Mouse (Mus musculus): Measurements from ENCODE around the gene Med17. TPM values are rescaled to one million over a fixed set of nuclear protein-coding genes. Genes with fewer than 3 reads are reported as not detected.

Gene Med17
- polyA plus RNA-seq, 1 experiment = 24.6 TPM

- Histone ChIP-seq H3K4me1 (ENCODE audit: control insufficient read depth, insufficient read depth, low read length) (no peaks in the 10 kb centered on the region), H3K4me3 (replicated peaks; ENCODE audit: extremely low read depth, low read depth, low read length) (no peak overlapping the region)
- no peak for TF ChIP-seq CTCF (IDR thresholded peaks at IDR 0.05; ENCODE audit: insufficient read depth, low read length)
- no peak for DNase-seq
- 96% methylated on average over 10 of the region's 10 CpGs for WGBS
Measured at GRCm38 (mm10) chr9:15263487-15263886, 16.2 kb downstream of the Med17 start.

DNA sequence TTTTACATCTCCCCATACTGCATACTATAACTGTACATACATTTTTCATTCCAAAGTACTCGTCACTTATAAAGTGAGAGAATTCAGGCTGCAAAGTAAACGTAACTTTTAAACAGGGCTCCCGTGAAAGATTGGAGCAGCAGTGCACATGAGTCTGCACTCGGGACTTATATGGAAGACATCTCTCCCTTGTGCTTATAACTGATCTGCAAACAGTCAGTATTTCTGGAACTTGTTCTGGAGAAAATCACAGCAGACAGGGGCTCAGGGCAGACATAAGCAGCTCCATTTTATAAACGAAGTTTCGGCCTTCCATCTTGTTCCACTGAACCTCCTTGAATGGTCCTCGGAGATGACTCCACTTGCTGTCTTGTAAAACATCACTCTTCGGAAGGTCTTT lies 17.8 kb downstream of the Med17 start:
- WGBS = 85% methylated on average over 8 of the region's 8 CpGs
- Histone ChIP-seq H3K4me3 (replicated peaks; ENCODE audit: extremely low read depth, low read depth, low read length) (no peak overlapping the region), H3K4me1 (ENCODE audit: control insufficient read depth, insufficient read depth, low read length) (no peaks in the 10 kb centered on the region)
- no peak for DNase-seq
- TF ChIP-seq CTCF (IDR thresholded peaks at IDR 0.05; ENCODE audit: insufficient read depth, low read length) = no peak

GRCm38 (mm10) chr9:15256214-15256613 lies 23.5 kb downstream of the Med17 start:
- WGBS = 79% methylated on average over 3 of the region's 3 CpGs

GRCm38 (mm10) chr9:15254501-15254900 lies 25.2 kb downstream of the Med17 start:
- H3K4me3 ChIP-seq (replicated peaks; ENCODE audit: extremely low read depth, low read depth, low read length) = no peak overlapping the region
- no peak for DNase-seq
- H3K4me1 ChIP-seq (ENCODE audit: control insufficient read depth, insufficient read depth, low read length) = no peaks in the 10 kb centered on the region
- 79% methylated on average over 7 of the region's 7 CpGs for WGBS
- TF ChIP-seq POLR2A (IDR thresholded peaks at IDR 0.05; ENCODE audit: borderline replicate concordance, extremely low read depth, low read depth, low read length) = no peak
- TF ChIP-seq CTCF (IDR thresholded peaks at IDR 0.05; ENCODE audit: insufficient read depth, low read length) = no peak

More at GRCm38 (mm10) chr9:15256214-15256613, 23.5 kb downstream of the Med17 start:
- DNase-seq = no peak
- TF ChIP-seq CTCF (IDR thresholded peaks at IDR 0.05; ENCODE audit: insufficient read depth, low read length) (no peak), POLR2A (IDR thresholded peaks at IDR 0.05; ENCODE audit: borderline replicate concordance, extremely low read depth, low read depth, low read length) (no peak)
- Histone ChIP-seq H3K4me1 (ENCODE audit: control insufficient read depth, insufficient read depth, low read length) (no peaks in the 10 kb centered on the region), H3K4me3 (replicated peaks; ENCODE audit: extremely low read depth, low read depth, low read length) (no peak overlapping the region)

GRCm38 (mm10) chr9:15252196-15252595 lies 27.5 kb downstream of the Med17 start:
- 69% methylated on average over 7 of the region's 7 CpGs for WGBS
- H3K4me1 ChIP-seq (ENCODE audit: control insufficient read depth, insufficient read depth, low read length) = no peaks in the 10 kb centered on the region
- no peak overlapping the region for H3K4me3 ChIP-seq (replicated peaks; ENCODE audit: extremely low read depth, low read depth, low read length)
- DNase-seq = no peak
- TF ChIP-seq POLR2A (IDR thresholded peaks at IDR 0.05; ENCODE audit: borderline replicate concordance, extremely low read depth, low read depth, low read length) (no peak), CTCF (IDR thresholded peaks at IDR 0.05; ENCODE audit: insufficient read depth, low read length) (no peak)

DNA sequence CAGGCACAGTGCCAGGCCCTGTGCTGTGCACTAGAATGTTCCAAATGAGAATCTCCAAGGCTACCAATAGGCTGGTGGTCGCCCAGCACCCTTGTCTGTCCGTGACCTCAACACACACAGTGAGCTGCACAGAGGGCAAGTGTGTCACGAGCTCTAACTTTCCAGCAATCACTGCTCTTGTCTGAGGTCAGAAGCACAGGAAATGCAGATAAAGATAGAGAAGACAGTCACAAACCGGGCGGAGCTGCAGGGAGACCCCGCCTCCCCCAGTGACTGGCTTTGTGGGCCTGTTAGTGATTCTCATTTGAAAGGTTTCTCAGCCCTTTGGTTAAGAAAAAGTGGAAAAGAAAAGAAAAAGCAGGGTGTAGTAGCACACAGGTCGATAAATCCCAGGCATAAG lies 29.4 kb downstream of the Med17 start:
- H3K4me3 ChIP-seq (replicated peaks; ENCODE audit: extremely low read depth, low read depth, low read length) = no peak overlapping the region
- no peak for DNase-seq
- no peaks in the 10 kb centered on the region for H3K4me1 ChIP-seq (ENCODE audit: control insufficient read depth, insufficient read depth, low read length)
- WGBS = 55% methylated on average over 7 of the region's 7 CpGs
- TF ChIP-seq CTCF (IDR thresholded peaks at IDR 0.05; ENCODE audit: insufficient read depth, low read length) (no peak), POLR2A (IDR thresholded peaks at IDR 0.05; ENCODE audit: borderline replicate concordance, extremely low read depth, low read depth, low read length) (no peak)

DNA sequence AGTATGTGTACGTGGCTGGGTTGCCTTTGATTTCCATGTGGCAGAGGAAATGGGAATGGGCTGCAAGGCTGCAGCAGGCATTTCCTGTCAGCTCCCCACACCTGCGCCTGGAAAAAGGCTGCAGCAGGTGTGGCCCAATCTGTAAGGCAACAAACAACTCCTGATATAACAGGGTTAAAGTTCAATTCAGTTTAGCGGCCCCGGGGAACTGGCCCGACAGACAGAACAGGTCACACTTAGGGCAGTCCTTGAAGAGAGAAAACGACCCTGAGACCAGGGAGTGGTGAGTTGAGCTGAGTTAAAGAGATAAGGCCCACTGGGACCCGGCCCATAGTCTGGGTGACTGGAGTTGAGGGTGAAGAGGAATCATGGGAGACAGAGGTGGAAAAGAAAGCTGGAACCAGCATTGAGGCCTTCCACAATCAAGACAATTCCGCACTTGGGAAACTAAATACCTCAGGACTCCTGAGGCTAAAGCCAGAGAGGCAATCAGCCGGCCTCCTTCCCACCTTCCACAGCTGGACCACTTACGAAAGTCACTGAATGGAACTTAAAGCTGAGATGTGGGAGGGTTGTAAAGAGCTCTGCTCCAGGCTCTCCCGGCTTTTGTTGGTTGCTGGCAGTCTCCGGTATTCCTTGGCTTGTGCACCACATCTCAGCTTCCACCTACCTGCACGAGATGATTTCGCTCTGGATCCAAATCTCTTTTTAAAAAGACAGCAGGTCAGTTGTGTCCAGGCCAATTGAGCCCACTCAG lies 34.2 kb downstream of the Med17 start:
- Histone ChIP-seq H3K4me3 (replicated peaks; ENCODE audit: extremely low read depth, low read depth, low read length) (no peak overlapping the region), H3K4me1 (ENCODE audit: control insufficient read depth, insufficient read depth, low read length) (no peaks in the 10 kb centered on the region)
- no peak for TF ChIP-seq CTCF (IDR thresholded peaks at IDR 0.05; ENCODE audit: insufficient read depth, low read length)
- DNase-seq = no peak
- WGBS = 62% methylated on average over 14 of the region's 14 CpGs

DNA sequence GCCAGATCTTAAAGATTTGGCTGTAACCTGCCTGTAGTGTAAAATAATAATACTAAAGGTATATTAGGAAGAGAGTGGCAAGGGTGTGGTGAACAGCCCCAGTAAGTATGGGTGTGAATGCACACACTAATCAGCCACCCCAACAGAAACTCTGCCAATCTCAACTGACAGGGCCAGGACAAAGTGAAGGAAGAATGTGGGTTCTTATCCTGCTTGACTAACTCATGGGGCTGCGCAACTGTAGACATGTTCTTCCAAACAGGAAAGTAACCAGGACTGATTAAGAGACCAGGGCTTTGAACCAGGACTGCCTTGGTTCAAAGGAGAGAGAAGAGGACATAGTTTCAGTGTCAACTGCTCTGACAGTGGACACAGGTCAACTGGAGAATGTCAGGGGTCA lies 37.6 kb downstream of the Med17 start:
- WGBS = 94% methylated on average over 1 of the region's 1 CpGs
- Histone ChIP-seq H3K4me3 (replicated peaks; ENCODE audit: extremely low read depth, low read depth, low read length) (no peak overlapping the region), H3K4me1 (ENCODE audit: control insufficient read depth, insufficient read depth, low read length) (peaks cover 4% of the 10 kb centered on the region; the same call in 1 of the 2 replicates)
- no peak for DNase-seq
- TF ChIP-seq CTCF (IDR thresholded peaks at IDR 0.05; ENCODE audit: insufficient read depth, low read length) (no peak), POLR2A (IDR thresholded peaks at IDR 0.05; ENCODE audit: borderline replicate concordance, extremely low read depth, low read depth, low read length) (no peak)

DNA sequence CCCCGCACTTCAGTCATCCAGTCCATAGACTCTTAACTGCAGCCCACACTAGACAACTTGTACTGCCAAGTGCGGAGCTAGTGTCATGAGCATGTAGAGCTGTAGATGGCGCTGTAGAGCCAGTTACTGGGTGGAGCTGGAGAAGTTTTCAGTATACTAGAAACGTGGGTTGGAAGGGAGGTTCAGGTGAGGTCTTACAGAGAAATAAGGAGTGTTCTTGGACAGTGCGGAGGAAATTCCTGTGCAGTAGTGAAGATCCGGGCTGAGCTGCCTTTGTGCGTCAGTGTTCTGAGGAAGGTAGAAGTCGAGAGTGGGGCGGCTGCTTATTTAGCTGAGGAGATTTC lies 38.2 kb downstream of the Med17 start:
- DNase-seq = peak; percentile 47
- 37% methylated on average over 9 of the region's 9 CpGs for WGBS

DNA sequence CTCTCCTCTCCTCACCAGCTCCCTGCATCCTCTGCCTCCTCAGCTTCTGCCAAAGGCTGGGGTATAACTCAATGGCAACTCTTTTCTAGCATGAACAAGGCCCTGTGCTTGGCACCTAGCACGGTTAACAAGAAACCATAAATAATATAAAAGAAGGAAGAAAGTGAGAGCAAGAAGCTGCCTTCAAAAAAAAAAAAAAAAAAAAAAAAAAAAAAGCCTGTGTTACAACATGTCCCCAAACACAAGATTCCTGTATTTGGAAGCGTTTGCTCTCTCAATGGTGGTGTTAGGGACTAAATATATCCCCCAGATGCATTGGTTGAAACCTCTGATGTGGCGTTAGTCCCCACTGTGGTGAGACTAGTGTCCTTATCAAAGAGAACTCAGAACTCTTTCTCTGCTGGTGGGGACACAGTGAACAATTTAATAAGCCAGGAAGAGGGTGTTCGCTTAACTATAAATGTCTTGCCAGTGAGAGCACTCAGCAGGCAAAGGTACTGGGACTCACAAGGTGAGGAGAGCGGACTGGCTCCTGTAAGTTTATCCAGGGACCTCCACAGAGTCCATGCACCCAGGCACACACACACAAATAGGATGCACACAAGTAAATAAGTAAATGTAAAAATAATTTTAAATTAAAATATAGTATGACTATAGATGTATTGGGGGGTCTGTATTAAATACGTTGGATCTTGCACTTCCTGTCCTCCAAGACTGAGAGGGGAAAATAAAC lies 38.7 kb downstream of the Med17 start:
- Histone ChIP-seq H3K4me1 (ENCODE audit: control insufficient read depth, insufficient read depth, low read length) (peaks cover 4% of the 10 kb centered on the region; the same call in 1 of the 2 replicates), H3K4me3 (replicated peaks; ENCODE audit: extremely low read depth, low read depth, low read length) (no peak overlapping the region)
- DNase-seq = no peak
- no peak for TF ChIP-seq CTCF (IDR thresholded peaks at IDR 0.05; ENCODE audit: insufficient read depth, low read length)
- no peak for TF ChIP-seq POLR2A (IDR thresholded peaks at IDR 0.05; ENCODE audit: borderline replicate concordance, extremely low read depth, low read depth, low read length)
- WGBS = 67% methylated on average over 6 of the region's 6 CpGs

More for the DNA sequence above, 38.2 kb downstream of the Med17 start:
- H3K4me3 ChIP-seq (replicated peaks; ENCODE audit: extremely low read depth, low read depth, low read length) = no peak overlapping the region
- H3K4me1 ChIP-seq (ENCODE audit: control insufficient read depth, insufficient read depth, low read length) = peaks cover 4% of the 10 kb centered on the region; the same call in 1 of the 2 replicates
- peak; percentile 52 for TF ChIP-seq CTCF (IDR thresholded peaks at IDR 0.05; ENCODE audit: insufficient read depth, low read length)
- TF ChIP-seq POLR2A (IDR thresholded peaks at IDR 0.05; ENCODE audit: borderline replicate concordance, extremely low read depth, low read depth, low read length) = no peak
